Mouse (Mus musculus): ENCODE measurements around the gene Omt2b. TPM values are rescaled to one million over a fixed set of nuclear protein-coding genes. Genes with fewer than 3 reads are reported as not detected.

Omt2b gene
- not detected in 2 replicates for polyA plus RNA-seq (2012; rRNA removed; ENCODE audit: low replicate concordance)

DNA sequence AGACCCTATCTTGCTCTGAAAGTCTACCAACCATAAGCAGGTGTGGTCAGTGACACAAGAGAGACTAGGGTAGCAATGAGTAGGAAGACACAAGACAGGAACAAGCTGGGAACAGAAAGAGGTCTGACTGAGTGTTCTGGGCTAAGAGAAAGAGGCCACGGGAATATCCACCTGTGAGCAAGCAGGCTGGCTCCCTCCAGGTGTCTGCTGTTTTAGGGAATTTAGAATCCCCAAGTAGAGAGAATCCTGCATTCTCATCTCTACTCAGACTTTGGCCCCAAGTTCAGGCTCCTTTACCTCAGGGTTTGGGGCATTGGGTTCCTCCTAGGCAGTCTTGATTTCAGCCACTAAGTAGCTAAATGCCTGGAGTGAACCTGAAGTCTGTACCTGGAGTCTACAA lies at the start of gene Omt2b:
Gene Omt2b, plus strand, starts transcription at position 301 of the 400 bp plus-strand sequence.

GRCm38 (mm10) chr9:78289723-78290122 lies 37.7 kb upstream of the Omt2b start, which contains the start of gene Gm10639:
TSS of gene Gm10639 (plus strand) at chr9:78289923.

GRCm38 (mm10) chr9:78314696-78315095 lies 12.7 kb upstream of the Omt2b start, which contains the start of gene Omt2a:
TSS of gene Omt2a (minus strand) at chr9:78314796.

GRCm38 (mm10) chr9:78355611-78356010 lies 28.2 kb downstream of the Omt2b start, which contains the start of gene Gsta2:
TSS of gene Gsta2 (minus strand) at chr9:78355788.

GRCm38 (mm10) chr9:78367959-78368358 lies 40.6 kb downstream of the Omt2b start, which contains the start of gene Dppa5a:
TSS of gene Dppa5a (minus strand) at chr9:78368177.

GRCm38 (mm10) chr9:78378113-78378785 lies 50.9 kb downstream of the Omt2b start, which contains the start of gene Ooep:
TSS of gene Ooep (minus strand) at chr9:78378725.

Other genes starting within 250 kb of the Omt2b start
- gene Fbxo9, start 218.5 kb upstream of the Omt2b start, polyA plus RNA-seq (2012; rRNA removed; ENCODE audit: low replicate concordance) = 68.2 and 130 TPM in 2 replicates
- gene Ick, start 218.4 kb upstream of the Omt2b start, polyA plus RNA-seq (2012; rRNA removed; ENCODE audit: low replicate concordance) = 13.9 and 15.8 TPM in 2 replicates
- gene Gsta4, start 144.8 kb upstream of the Omt2b start, polyA plus RNA-seq (2012; rRNA removed; ENCODE audit: low replicate concordance) = 8.4 and 20.7 TPM in 2 replicates
- gene Gsta1, start 96.9 kb upstream of the Omt2b start, polyA plus RNA-seq (2012; rRNA removed; ENCODE audit: low replicate concordance) = 0.23 TPM in 1 of 2 replicates, not detected in the other
- gene Gm3776, start 70.5 kb upstream of the Omt2b start, polyA plus RNA-seq (2012; rRNA removed; ENCODE audit: low replicate concordance) = not detected in 2 replicates
- not detected in 2 replicates for gene Gm10639, start 37.7 kb upstream of the Omt2b start, polyA plus RNA-seq (2012; rRNA removed; ENCODE audit: low replicate concordance)
- not detected in 2 replicates for gene Omt2a, start 12.8 kb upstream of the Omt2b start, polyA plus RNA-seq (2012; rRNA removed; ENCODE audit: low replicate concordance)
- gene Gsta2, start 28.2 kb downstream of the Omt2b start, polyA plus RNA-seq (2012; rRNA removed; ENCODE audit: low replicate concordance) = not detected in 2 replicates
- gene Dppa5a, start 40.6 kb downstream of the Omt2b start, polyA plus RNA-seq (2012; rRNA removed; ENCODE audit: low replicate concordance) = not detected in 2 replicates
- not detected in 2 replicates for gene Ooep, start 51.1 kb downstream of the Omt2b start, polyA plus RNA-seq (2012; rRNA removed; ENCODE audit: low replicate concordance)
- gene Ddx43, start 68.2 kb downstream of the Omt2b start, polyA plus RNA-seq (2012; rRNA removed; ENCODE audit: low replicate concordance) = 0.16 TPM in 1 of 2 replicates, not detected in the other
- gene Cgas, start 115.6 kb downstream of the Omt2b start, polyA plus RNA-seq (2012; rRNA removed; ENCODE audit: low replicate concordance) = 0.59 and 0.92 TPM in 2 replicates
- 18.2 and 18.5 TPM in 2 replicates for gene Mto1, start 120.6 kb downstream of the Omt2b start, polyA plus RNA-seq (2012; rRNA removed; ENCODE audit: low replicate concordance)
- gene Gm17324, start 121.2 kb downstream of the Omt2b start, polyA plus RNA-seq (2012; rRNA removed; ENCODE audit: low replicate concordance) = 0.22 and 0.50 TPM in 2 replicates
- gene Eef1a1, start 161.6 kb downstream of the Omt2b start, polyA plus RNA-seq (2012; rRNA removed; ENCODE audit: low replicate concordance) = 2,902 and 4,422 TPM in 2 replicates